Mouse (Mus musculus): Measurements from ENCODE around the gene Acads.

GRCm38 (mm10) chr5:115133358-115134066 is 14.4 kb upstream of the Acads start:
- no peak for TF ChIP-seq CTCF (IDR thresholded peaks at IDR 0.05; ENCODE audit: low read depth, low read length)
- peak; percentile 46; the same call in 1 of the 2 replicates for TF ChIP-seq EP300 (IDR thresholded peaks at IDR 0.05; ENCODE audit: insufficient read depth, low read depth, low read length)

Measured in ES-Bruce4 (cell line).